24 mouse cellular contexts compared by ENCODE assay signal in genomic region chr1:190092076-190092475, GRCm38 (mm10).
DNase-seq lines count a peak whose midpoint lies in the region; ATAC-seq lines count a peak whose summit lies in the region.
"Had no signal": no experiment of that assay in that cellular context is flagged by ENCODE, and none has a peak within 500 bp of the region (broad histone marks: within the 10 kb centered on the region; RNA-seq: fewer than 3 reads in every experiment).

No protein-coding gene starts in this region.

- H3K36me3 ChIP-seq in forebrain, embryonic 14.5 days (ENCODE audit: control insufficient read depth, insufficient read depth, low read length) = no peaks in the 10 kb centered on the region
- no peaks in the 10 kb centered on the region for H3K36me3 ChIP-seq in forebrain, embryonic 12.5 days (replicated peaks)
- H3K36me3 ChIP-seq: embryonic facial prominence, embryonic 12.5 days; G1E; heart, embryonic 15.5 days; hindbrain, embryonic 10.5 days; hindbrain, embryonic 15.5 days had no signal

- peak; percentile 35 for DNase-seq in forebrain, embryonic 14.5 days (ENCODE audit: low spot score)
- peak; percentile 3 to 8 for DNase-seq in left cerebral cortex, postnatal 14 days (ENCODE audit: low spot score in 2 of 2)
- DNase-seq in left cerebral cortex, adult 11 months (ENCODE audit: low spot score) = no peak
- peak; percentile 26 for DNase-seq in brain, embryonic 18.5 days (ENCODE audit: low read depth, low spot score)
- DNase-seq in layer of hippocampus, adult 9-10 months (ENCODE audit: low spot score) = peak; percentile 74
- no peak for DNase-seq in cerebellum, adult 8-10 months
- DNase-seq in adrenal gland, postnatal 25 days = no peak
- DNase-seq: adrenal gland, postnatal 10 days; B cell, adult 2 months; cerebellum, adult 11 months; cerebellum, adult 9-10 months; cerebellum, postnatal 25 days; gastrocnemius, postnatal 10 days; heart, adult 18-20 months; heart, postnatal 14 days had no signal

- intact Hi-C loops in left cerebral cortex, postnatal 14 days (cut with DNase I) = no loop called here

- 74% methylated on average over 7 of the region's 7 CpGs for WGBS in forebrain, embryonic 14.5 days
- 77% methylated on average over 7 of the region's 7 CpGs for WGBS in forebrain, embryonic 12.5 days

- ATAC-seq in forebrain, embryonic 14.5 days = no peak
- ATAC-seq in forebrain, embryonic 12.5 days (ENCODE audit: low FRiP score) = no peak
- ATAC-seq: CD4-positive, CD25-positive, alpha-beta regulatory T cell, adult 4 months; inflammation-experienced regulatory T-cells, adult 6 months had no signal

- no peaks in the 10 kb centered on the region for H3K9me3 ChIP-seq in forebrain, embryonic 14.5 days (replicated peaks; ENCODE audit: control insufficient read depth, low read length)
- H3K9me3 ChIP-seq in forebrain, embryonic 12.5 days = no peaks in the 10 kb centered on the region
- H3K9me3 ChIP-seq: embryonic facial prominence, embryonic 12.5 days; heart, embryonic 15.5 days; hindbrain, embryonic 10.5 days; hindbrain, embryonic 15.5 days had no signal

- no peaks in the 10 kb centered on the region for H3K4me1 ChIP-seq in forebrain, embryonic 14.5 days (ENCODE audit: control insufficient read depth, insufficient read depth, low read length)
- no peaks in the 10 kb centered on the region for H3K4me1 ChIP-seq in forebrain, embryonic 12.5 days
- H3K4me1 ChIP-seq: embryonic facial prominence, embryonic 12.5 days; hindbrain, embryonic 10.5 days; hindbrain, embryonic 15.5 days had no signal

- no peak overlapping the region for H3K4me2 ChIP-seq in forebrain, embryonic 14.5 days (ENCODE audit: low read length)
- H3K4me2 ChIP-seq in forebrain, embryonic 12.5 days = no peak overlapping the region
- H3K4me2 ChIP-seq: embryonic facial prominence, embryonic 12.5 days; heart, embryonic 11.5 days; heart, embryonic 15.5 days; hindbrain, embryonic 15.5 days had no signal

- no peaks in the 10 kb centered on the region for H3K27me3 ChIP-seq in forebrain, embryonic 14.5 days (replicated peaks; ENCODE audit: control insufficient read depth, insufficient read depth, low read length)
- H3K27me3 ChIP-seq in forebrain, embryonic 12.5 days = no peaks in the 10 kb centered on the region
- H3K27me3 ChIP-seq: embryonic facial prominence, embryonic 12.5 days; heart, embryonic 15.5 days; hindbrain, embryonic 15.5 days had no signal

- no peak overlapping the region for H3K27ac ChIP-seq in forebrain, embryonic 14.5 days (ENCODE audit: low read depth, low read length)
- no peak overlapping the region for H3K27ac ChIP-seq in forebrain, embryonic 12.5 days
- H3K27ac ChIP-seq: embryonic facial prominence, embryonic 12.5 days; heart, embryonic 15.5 days; hindbrain, embryonic 10.5 days; hindbrain, embryonic 15.5 days had no signal

- H3K4me3 ChIP-seq in forebrain, embryonic 14.5 days (ENCODE audit: low read depth, low read length) = no peak overlapping the region
- H3K4me3 ChIP-seq in forebrain, embryonic 12.5 days (replicated peaks) = no peak overlapping the region
- H3K4me3 ChIP-seq: embryonic facial prominence, embryonic 12.5 days; heart, embryonic 15.5 days; hindbrain, embryonic 10.5 days; hindbrain, embryonic 15.5 days had no signal

- H3K9ac ChIP-seq in forebrain, embryonic 14.5 days (ENCODE audit: low read length) = no peak overlapping the region
- no peak overlapping the region for H3K9ac ChIP-seq in forebrain, embryonic 12.5 days
- H3K9ac ChIP-seq: embryonic facial prominence, embryonic 12.5 days; heart, embryonic 15.5 days; hindbrain, embryonic 15.5 days had no signal

Comparison
In these comparisons a context has a peak if more than half of its experiments do, and no peak if none do; other contexts are left out.
1. DNase-seq: peak in forebrain, embryonic 14.5 days (single experiment), left cerebral cortex, postnatal 14 days (2 of 2), brain, embryonic 18.5 days (single experiment) and layer of hippocampus, adult 9-10 months (single experiment); none in left cerebral cortex, adult 11 months (single experiment), cerebellum, adult 8-10 months (single experiment) and adrenal gland, postnatal 25 days (single experiment).